Mouse (Mus musculus): ENCODE data around the gene Kdm4b. TPM values are rescaled to one million over a fixed set of nuclear protein-coding genes. Genes with fewer than 3 reads are reported as not detected.

Gene Kdm4b
- polyA plus RNA-seq, 1 experiment from 2014 or later, result 19.6 TPM

DNA sequence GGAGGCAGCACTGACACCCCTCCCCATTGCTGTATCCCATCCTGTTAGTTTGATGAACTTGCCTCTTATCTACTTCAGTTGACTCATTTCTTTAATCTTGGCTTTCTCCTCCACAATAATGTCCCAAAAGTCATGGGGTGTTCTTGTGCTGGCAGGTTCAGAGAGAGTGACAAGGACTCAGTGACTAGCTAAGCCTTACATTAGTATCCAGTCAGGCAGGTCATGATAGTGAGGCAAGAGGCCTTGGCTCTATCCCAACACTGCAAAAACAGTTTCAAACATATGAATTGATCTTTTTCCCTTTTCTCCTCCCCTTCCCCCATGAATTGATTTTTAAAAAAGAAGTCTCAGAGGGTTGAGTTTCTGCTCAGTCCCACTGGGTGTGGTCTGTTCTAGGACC lies 3.4 kb downstream of the Kdm4b start:
- H3K27me3 ChIP-seq (ENCODE audit: control insufficient read depth, insufficient read depth, low read length), result no peaks in the 10 kb centered on the region
- H3K9ac ChIP-seq (ENCODE audit: low read depth, low read length), result no peak overlapping the region
- H3K4me1 ChIP-seq (ENCODE audit: control insufficient read depth, insufficient read depth, low read length), result peaks cover 32% of the 10 kb centered on the region
- H3K4me2 ChIP-seq, result no peak overlapping the region
- no peaks in the 10 kb centered on the region for H3K36me3 ChIP-seq (ENCODE audit: control insufficient read depth, insufficient read depth, low read length)
- no peak for ATAC-seq (replicated peaks; ENCODE audit: insufficient number of reproducible peaks, low FRiP score, low TSS enrichment)
- no peaks in the 10 kb centered on the region for H3K9me3 ChIP-seq (replicated peaks; ENCODE audit: control insufficient read depth, low read length)
- H3K27ac ChIP-seq (ENCODE audit: low read depth, low read length), result no peak overlapping the region
- H3K4me3 ChIP-seq (ENCODE audit: low read depth, low read length), result no peak overlapping the region

DNA sequence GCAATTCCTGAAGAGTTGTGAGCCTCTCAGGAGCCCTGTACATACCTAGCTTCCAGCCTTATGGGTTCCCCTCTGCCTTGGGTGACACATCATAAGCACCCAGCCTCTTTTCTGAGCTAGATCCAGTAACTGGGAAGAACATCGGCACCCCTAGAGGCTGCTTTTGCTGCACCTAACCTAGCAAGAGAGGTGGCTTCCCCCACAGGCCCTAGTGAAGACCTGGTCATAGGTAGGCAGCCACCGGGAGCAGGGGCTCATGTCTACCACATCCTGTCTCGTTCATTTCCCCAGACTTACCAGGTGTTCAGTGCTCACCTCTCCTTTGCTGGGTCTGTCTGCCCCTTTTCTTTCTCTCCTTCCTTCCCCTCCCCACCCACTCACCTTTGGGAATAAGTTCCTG lies 4.5 kb downstream of the Kdm4b start:
- Histone ChIP-seq H3K36me3 (ENCODE audit: control insufficient read depth, insufficient read depth, low read length) (no peaks in the 10 kb centered on the region), H3K4me3 (ENCODE audit: low read depth, low read length) (no peak overlapping the region), H3K4me2 (no peak overlapping the region), H3K9ac (ENCODE audit: low read depth, low read length) (no peak overlapping the region), H3K27me3 (ENCODE audit: control insufficient read depth, insufficient read depth, low read length) (no peaks in the 10 kb centered on the region), H3K27ac (ENCODE audit: low read depth, low read length) (no peak overlapping the region), H3K9me3 (replicated peaks; ENCODE audit: control insufficient read depth, low read length) (no peaks in the 10 kb centered on the region), H3K4me1 (ENCODE audit: control insufficient read depth, insufficient read depth, low read length) (peaks cover 37% of the 10 kb centered on the region)
- ATAC-seq (replicated peaks; ENCODE audit: insufficient number of reproducible peaks, low FRiP score, low TSS enrichment), result no peak
- WGBS (ENCODE audit: insufficient replicate concordance), result 64% methylated on average over 3 of the region's 3 CpGs

GRCm38 (mm10) chr17:56331256-56331655 lies 5.4 kb downstream of the Kdm4b start:
- Histone ChIP-seq H3K36me3 (ENCODE audit: control insufficient read depth, insufficient read depth, low read length) (no peaks in the 10 kb centered on the region), H3K9ac (ENCODE audit: low read depth, low read length) (no peak overlapping the region), H3K27me3 (ENCODE audit: control insufficient read depth, insufficient read depth, low read length) (no peaks in the 10 kb centered on the region), H3K27ac (ENCODE audit: low read depth, low read length) (no peak overlapping the region), H3K4me2 (no peak overlapping the region), H3K4me3 (ENCODE audit: low read depth, low read length) (no peak overlapping the region), H3K9me3 (replicated peaks; ENCODE audit: control insufficient read depth, low read length) (no peaks in the 10 kb centered on the region), H3K4me1 (ENCODE audit: control insufficient read depth, insufficient read depth, low read length) (peaks cover 37% of the 10 kb centered on the region)
- ATAC-seq (replicated peaks; ENCODE audit: insufficient number of reproducible peaks, low FRiP score, low TSS enrichment), result no peak

DNA sequence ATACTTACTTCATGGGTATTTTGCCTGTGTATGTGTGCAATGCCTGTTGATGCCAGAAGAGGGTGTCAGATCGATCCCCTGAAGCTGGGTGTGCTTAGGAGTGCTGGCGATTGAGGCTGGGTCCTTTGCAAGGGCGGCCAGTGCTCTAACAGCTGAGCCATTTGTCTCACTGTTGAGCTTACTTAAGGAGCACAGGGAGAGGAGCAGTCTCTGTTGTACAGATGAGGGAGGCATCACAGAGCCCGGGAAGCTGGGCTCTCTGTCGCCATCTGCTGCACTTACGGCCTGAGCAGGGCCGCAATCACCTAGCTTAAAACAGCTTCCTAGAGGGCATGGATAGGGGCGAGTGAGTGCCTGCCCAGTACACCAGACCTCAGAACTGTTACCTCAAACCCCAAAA lies 7.1 kb downstream of the Kdm4b start:
- Histone ChIP-seq H3K4me3 (ENCODE audit: low read depth, low read length) (no peak overlapping the region), H3K36me3 (ENCODE audit: control insufficient read depth, insufficient read depth, low read length) (no peaks in the 10 kb centered on the region), H3K9ac (ENCODE audit: low read depth, low read length) (no peak overlapping the region), H3K27ac (ENCODE audit: low read depth, low read length) (no peak overlapping the region), H3K9me3 (replicated peaks; ENCODE audit: control insufficient read depth, low read length) (no peaks in the 10 kb centered on the region), H3K4me2 (no peak overlapping the region), H3K27me3 (ENCODE audit: control insufficient read depth, insufficient read depth, low read length) (no peaks in the 10 kb centered on the region), H3K4me1 (ENCODE audit: control insufficient read depth, insufficient read depth, low read length) (peaks cover 32% of the 10 kb centered on the region)
- 39% methylated on average over 8 of the region's 8 CpGs for WGBS (ENCODE audit: insufficient replicate concordance)
- no peak for ATAC-seq (replicated peaks; ENCODE audit: insufficient number of reproducible peaks, low FRiP score, low TSS enrichment)

- Histone ChIP-seq H3K27me3 (ENCODE audit: control insufficient read depth, insufficient read depth, low read length) (no peaks in the 10 kb centered on the region), H3K4me3 (ENCODE audit: low read depth, low read length) (no peak overlapping the region), H3K4me1 (ENCODE audit: control insufficient read depth, insufficient read depth, low read length) (peaks cover 34% of the 10 kb centered on the region), H3K9ac (ENCODE audit: low read depth, low read length) (no peak overlapping the region), H3K4me2 (no peak overlapping the region), H3K27ac (ENCODE audit: low read depth, low read length) (no peak overlapping the region), H3K9me3 (replicated peaks; ENCODE audit: control insufficient read depth, low read length) (no peaks in the 10 kb centered on the region), H3K36me3 (ENCODE audit: control insufficient read depth, insufficient read depth, low read length) (no peaks in the 10 kb centered on the region)
- ATAC-seq (replicated peaks; ENCODE audit: insufficient number of reproducible peaks, low FRiP score, low TSS enrichment), result no peak
- 43% methylated on average over 4 of the region's 4 CpGs for WGBS (ENCODE audit: insufficient replicate concordance)
These were observed 11.3 kb downstream of the Kdm4b start for GRCm38 (mm10) chr17:56337190-56337589.

GRCm38 (mm10) chr17:56337791-56338190 lies 11.9 kb downstream of the Kdm4b start:
- Histone ChIP-seq H3K27ac (ENCODE audit: low read depth, low read length) (no peak overlapping the region), H3K36me3 (ENCODE audit: control insufficient read depth, insufficient read depth, low read length) (no peaks in the 10 kb centered on the region), H3K9ac (ENCODE audit: low read depth, low read length) (no peak overlapping the region), H3K27me3 (ENCODE audit: control insufficient read depth, insufficient read depth, low read length) (no peaks in the 10 kb centered on the region), H3K4me3 (ENCODE audit: low read depth, low read length) (no peak overlapping the region), H3K4me1 (ENCODE audit: control insufficient read depth, insufficient read depth, low read length) (peaks cover 34% of the 10 kb centered on the region), H3K4me2 (no peak overlapping the region), H3K9me3 (replicated peaks; ENCODE audit: control insufficient read depth, low read length) (no peaks in the 10 kb centered on the region)
- 71% methylated on average over 6 of the region's 6 CpGs for WGBS (ENCODE audit: insufficient replicate concordance)
- ATAC-seq (replicated peaks; ENCODE audit: insufficient number of reproducible peaks, low FRiP score, low TSS enrichment), result no peak

DNA sequence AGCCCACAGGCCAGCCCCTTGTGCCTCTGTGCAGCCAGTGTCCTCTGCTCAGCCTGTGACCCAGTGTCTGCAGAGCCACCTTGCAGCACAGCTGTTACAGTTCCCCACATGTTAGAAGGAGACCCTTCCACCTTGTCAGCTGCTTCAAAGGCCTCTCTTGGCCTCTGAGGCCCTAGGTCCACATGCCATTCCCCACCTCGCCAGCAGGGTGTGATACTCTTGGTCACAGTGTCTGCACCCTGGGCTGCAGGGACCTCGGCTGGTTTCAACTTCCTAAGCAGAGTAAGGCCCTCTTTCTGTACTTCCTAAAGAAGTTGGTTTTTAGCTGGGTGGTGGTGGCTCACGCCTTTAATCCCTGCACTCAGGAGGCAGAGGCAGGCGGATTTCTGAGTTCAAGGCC lies 13.0 kb downstream of the Kdm4b start:
- Histone ChIP-seq H3K27me3 (ENCODE audit: control insufficient read depth, insufficient read depth, low read length) (no peaks in the 10 kb centered on the region), H3K4me1 (ENCODE audit: control insufficient read depth, insufficient read depth, low read length) (peaks cover 39% of the 10 kb centered on the region), H3K4me2 (no peak overlapping the region), H3K9me3 (replicated peaks; ENCODE audit: control insufficient read depth, low read length) (no peaks in the 10 kb centered on the region), H3K27ac (ENCODE audit: low read depth, low read length) (no peak overlapping the region), H3K36me3 (ENCODE audit: control insufficient read depth, insufficient read depth, low read length) (no peaks in the 10 kb centered on the region), H3K4me3 (ENCODE audit: low read depth, low read length) (no peak overlapping the region), H3K9ac (ENCODE audit: low read depth, low read length) (no peak overlapping the region)
- no peak for ATAC-seq (replicated peaks; ENCODE audit: insufficient number of reproducible peaks, low FRiP score, low TSS enrichment)
- 58% methylated on average over 4 of the region's 4 CpGs for WGBS (ENCODE audit: insufficient replicate concordance)

GRCm38 (mm10) chr17:56340717-56341116 lies 14.9 kb downstream of the Kdm4b start:
- no peak overlapping the region for H3K27ac ChIP-seq (ENCODE audit: low read depth, low read length)
- H3K4me3 ChIP-seq (ENCODE audit: low read depth, low read length), result no peak overlapping the region
- ATAC-seq (replicated peaks; ENCODE audit: insufficient number of reproducible peaks, low FRiP score, low TSS enrichment), result no peak
- 0 out of 2 replicates have a peak, but pooled peaks cover 2% of the 10 kb centered on the region for H3K36me3 ChIP-seq (ENCODE audit: control insufficient read depth, insufficient read depth, low read length)
- no peak overlapping the region for H3K4me2 ChIP-seq
- H3K9me3 ChIP-seq (replicated peaks; ENCODE audit: control insufficient read depth, low read length), result no peaks in the 10 kb centered on the region
- no peak overlapping the region for H3K9ac ChIP-seq (ENCODE audit: low read depth, low read length)
- peaks cover 32% of the 10 kb centered on the region for H3K4me1 ChIP-seq (ENCODE audit: control insufficient read depth, insufficient read depth, low read length)
- no peaks in the 10 kb centered on the region for H3K27me3 ChIP-seq (ENCODE audit: control insufficient read depth, insufficient read depth, low read length)

DNA sequence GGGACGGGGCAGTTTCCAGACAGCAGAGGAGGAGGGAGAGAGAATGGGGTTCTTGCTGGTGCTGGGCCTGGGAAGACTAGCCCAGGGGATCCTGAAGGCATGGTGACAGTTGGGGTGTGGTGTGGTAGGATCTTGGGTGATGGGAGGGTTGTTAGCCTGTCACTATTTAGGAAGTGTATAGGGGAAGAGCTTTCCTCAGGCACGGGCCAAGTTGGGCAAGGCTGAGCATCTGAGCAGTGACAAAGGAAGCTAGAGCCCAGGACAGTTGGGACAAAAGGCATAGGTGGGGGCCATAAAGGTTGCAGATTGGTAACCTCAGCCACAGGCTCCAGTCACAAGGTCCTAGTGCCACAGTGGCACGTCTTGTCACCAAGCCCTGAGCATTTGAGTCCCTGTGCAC lies 17.6 kb downstream of the Kdm4b start:
- H3K9me3 ChIP-seq (replicated peaks; ENCODE audit: control insufficient read depth, low read length), result no peaks in the 10 kb centered on the region
- peaks cover 37% of the 10 kb centered on the region for H3K4me1 ChIP-seq (ENCODE audit: control insufficient read depth, insufficient read depth, low read length)
- ATAC-seq (replicated peaks; ENCODE audit: insufficient number of reproducible peaks, low FRiP score, low TSS enrichment), result no peak
- 74% methylated on average over 3 of the region's 3 CpGs for WGBS (ENCODE audit: insufficient replicate concordance)
- H3K27me3 ChIP-seq (ENCODE audit: control insufficient read depth, insufficient read depth, low read length), result no peaks in the 10 kb centered on the region
- H3K4me3 ChIP-seq (ENCODE audit: low read depth, low read length), result no peak overlapping the region
- H3K27ac ChIP-seq (ENCODE audit: low read depth, low read length), result no peak overlapping the region
- H3K9ac ChIP-seq (ENCODE audit: low read depth, low read length), result no peak overlapping the region
- no peak overlapping the region for H3K4me2 ChIP-seq
- H3K36me3 ChIP-seq (ENCODE audit: control insufficient read depth, insufficient read depth, low read length), result 0 out of 2 replicates have a peak, but pooled peaks cover 2% of the 10 kb centered on the region
